Mouse (Mus musculus) liver, postnatal 0 days (tissue): ENCODE data around the gene Ssb.

Experiments
- CTCF ChIP-seq: sonication (generic); IDR thresholded peaks from 2 replicates; pipeline ENCODE4 v1.5.1; 2016; ENCODE audit warnings: antibody characterized with exemption, low read depth
- EP300 ChIP-seq: IDR thresholded peaks from 2 replicates; pipeline ENCODE4 v1.6.1; 2016; ENCODE audit warnings: antibody characterized with exemption, low read depth, mild to moderate bottlenecking

- TF ChIP-seq EP300 (no peak), CTCF (peak; percentile 65)
Observed at GRCm38 (mm10) chr2:69851427-69852058, 9.8 kb upstream of the Ssb start.
